Mouse (Mus musculus): ENCODE results near the gene Pdia3.

DNA sequence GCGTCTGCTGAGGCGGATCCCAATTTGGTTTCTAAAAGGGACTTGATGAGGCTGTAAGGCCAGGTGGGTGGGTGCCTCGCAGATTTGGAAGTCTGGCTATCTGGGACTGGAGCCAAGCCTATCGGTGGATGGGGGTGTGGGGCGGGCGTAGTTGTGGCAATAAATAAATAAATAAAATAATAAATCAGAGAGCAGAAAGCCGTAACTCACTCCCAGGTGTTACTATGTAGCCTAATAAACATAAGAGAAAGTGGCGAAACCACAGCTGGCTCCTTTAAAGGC lies 29.4 kb downstream of the Pdia3 start:
- TF ChIP-seq EP300 (IDR thresholded peaks at IDR 0.05; ENCODE audit: low read depth), result no peak
- TF ChIP-seq CTCF (IDR thresholded peaks at IDR 0.05; ENCODE audit: low read depth), result no peak

Data from heart, postnatal 0 days (tissue).